Mouse (Mus musculus) thymus, adult 2 months (tissue): ENCODE results near the gene Msantd1. TPM values are rescaled to one million over a fixed set of nuclear protein-coding genes. Genes with fewer than 3 reads are reported as not detected.

Source experiments
- DNase-seq: peaks from one replicate; pipeline ENCODE4 v3.0.0; 2021
- H3K27ac ChIP-seq: fragments of 200-500 bp; 2 replicates; pipeline ENCODE4 v1.5.1; 2012; ENCODE audit warnings: low read length, control low read depth; ENCODE audit not compliant: control insufficient read depth, insufficient read depth
- H3K27me3 ChIP-seq: fragments of 200-500 bp; 2 replicates; pipeline ENCODE4 v1.6.1; 2012; ENCODE audit warnings: mild to moderate bottlenecking, low read length, moderate library complexity, mixed read lengths; ENCODE audit not compliant: control insufficient read depth, insufficient read depth
- H3K36me3 ChIP-seq: fragments of 200-500 bp; 2 replicates; pipeline ENCODE4 v1.6.1; 2012; ENCODE audit warnings: mild to moderate bottlenecking, low read length, moderate library complexity; ENCODE audit not compliant: control insufficient read depth, insufficient read depth
- H3K4me1 ChIP-seq: fragments of 200-500 bp; replicated peaks from 2 replicates; pipeline ENCODE4 v1.6.1; 2012; ENCODE audit warnings: low read length; ENCODE audit not compliant: control insufficient read depth, insufficient read depth
- H3K4me3 ChIP-seq: fragments of 200-500 bp; 2 replicates; pipeline ENCODE4 v1.5.1; 2012; ENCODE audit warnings: mild to moderate bottlenecking, low read length, control low read depth, moderate library complexity; ENCODE audit not compliant: control insufficient read depth, insufficient read depth
- CTCF ChIP-seq: fragments of 200-500 bp; IDR thresholded peaks from 2 replicates; pipeline ENCODE4 v1.5.1; 2012; ENCODE audit warnings: mild to moderate bottlenecking, control low read depth, low read length, moderate library complexity, borderline replicate concordance; ENCODE audit not compliant: control insufficient read depth, poor library complexity, insufficient read depth; ENCODE audit errors: extremely low read depth
- POLR2A ChIP-seq: fragments of 200-500 bp; IDR thresholded peaks from 2 replicates; pipeline ENCODE4 v1.6.1; 2012; ENCODE audit warnings: mild to moderate bottlenecking, low read length, control low read depth, moderate library complexity; ENCODE audit not compliant: control insufficient read depth, poor library complexity, insufficient read depth; ENCODE audit errors: extremely low read depth
- WGBS: fragments of 180-500 bp; shearing (Covaris S2); methylation state at CpG from one replicate; pipeline ENCODE4 v1.1.7; 2018; 5-methylcytosine and 5-hydroxymethylcytosine counted together
- polyA plus RNA-seq: library from polyadenylated mRNA; depleted of rRNA; stranded (reverse); fragments of >200 nt; gene quantifications from 2 replicates; pipeline ENCODE4 v1.2.3, GENCODE M21; 2012

Gene Msantd1
- polyA plus RNA-seq, 1 experiment = 6.5 TPM

DNA sequence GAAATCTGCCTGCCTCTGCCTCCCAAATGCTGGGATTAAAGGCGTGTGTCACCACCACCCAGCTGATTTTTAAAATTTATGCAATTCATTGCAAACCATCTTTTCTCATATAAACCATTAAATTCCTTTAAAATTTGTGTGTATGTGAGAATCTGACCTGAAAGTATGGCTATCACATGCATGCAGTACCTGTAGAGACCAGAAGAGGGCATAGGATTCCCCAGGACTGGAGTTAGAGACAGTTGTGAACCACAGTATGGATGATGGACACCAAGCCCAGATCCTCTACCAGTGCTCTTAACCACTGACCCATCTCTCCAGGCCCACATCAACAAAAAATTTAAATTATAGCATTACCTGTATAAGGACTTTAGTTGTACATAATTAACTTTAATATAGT is 25.6 kb downstream of the Msantd1 start:
- no peak overlapping the region for H3K27ac ChIP-seq
- H3K4me1 ChIP-seq = no peaks in the 10 kb centered on the region
- no peak for DNase-seq
- H3K27me3 ChIP-seq = no peaks in the 10 kb centered on the region
- WGBS = 100% methylated on average over 1 of the region's 1 CpGs
- H3K4me3 ChIP-seq = no peak overlapping the region
- H3K36me3 ChIP-seq = no peaks in the 10 kb centered on the region
- TF ChIP-seq CTCF (no peak), POLR2A (no peak)

- Histone ChIP-seq H3K36me3 (no peaks in the 10 kb centered on the region), H3K4me1 (peaks cover 8% of the 10 kb centered on the region), H3K27me3 (no peaks in the 10 kb centered on the region), H3K4me3 (no peak overlapping the region), H3K27ac (no peak overlapping the region)
- TF ChIP-seq CTCF (no peak), POLR2A (no peak)
- 91% methylated on average over 10 of the region's 10 CpGs for WGBS
- DNase-seq = no peak
Observed at GRCm38 (mm10) chr5:34941710-34942470, 34.1 kb downstream of the Msantd1 start.

DNA sequence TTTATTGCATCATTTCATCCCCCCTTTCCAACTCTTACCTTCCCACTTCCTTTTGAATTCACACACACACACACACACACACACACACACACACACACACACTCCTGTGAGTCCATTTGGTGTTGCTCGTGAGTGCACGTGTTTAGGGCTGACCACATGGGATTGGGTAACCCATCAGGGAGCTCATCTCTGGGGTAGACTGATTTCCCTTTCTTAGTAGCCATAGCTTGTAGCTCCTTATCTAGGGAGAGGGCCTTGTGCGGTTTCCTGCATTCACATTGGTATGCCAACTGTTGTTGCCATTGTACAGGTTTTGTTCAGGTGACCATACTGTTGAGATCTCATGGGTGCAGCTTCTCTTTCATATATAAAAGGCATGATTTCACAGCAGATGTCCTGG is 35.6 kb downstream of the Msantd1 start:
- H3K4me3 ChIP-seq = no peak overlapping the region
- DNase-seq = no peak
- H3K36me3 ChIP-seq = no peaks in the 10 kb centered on the region
- peaks cover 8% of the 10 kb centered on the region for H3K4me1 ChIP-seq
- H3K27ac ChIP-seq = no peak overlapping the region
- H3K27me3 ChIP-seq = no peaks in the 10 kb centered on the region
- TF ChIP-seq POLR2A = no peak
- TF ChIP-seq CTCF = no peak
- WGBS = 84% methylated on average over 3 of the region's 3 CpGs

DNA sequence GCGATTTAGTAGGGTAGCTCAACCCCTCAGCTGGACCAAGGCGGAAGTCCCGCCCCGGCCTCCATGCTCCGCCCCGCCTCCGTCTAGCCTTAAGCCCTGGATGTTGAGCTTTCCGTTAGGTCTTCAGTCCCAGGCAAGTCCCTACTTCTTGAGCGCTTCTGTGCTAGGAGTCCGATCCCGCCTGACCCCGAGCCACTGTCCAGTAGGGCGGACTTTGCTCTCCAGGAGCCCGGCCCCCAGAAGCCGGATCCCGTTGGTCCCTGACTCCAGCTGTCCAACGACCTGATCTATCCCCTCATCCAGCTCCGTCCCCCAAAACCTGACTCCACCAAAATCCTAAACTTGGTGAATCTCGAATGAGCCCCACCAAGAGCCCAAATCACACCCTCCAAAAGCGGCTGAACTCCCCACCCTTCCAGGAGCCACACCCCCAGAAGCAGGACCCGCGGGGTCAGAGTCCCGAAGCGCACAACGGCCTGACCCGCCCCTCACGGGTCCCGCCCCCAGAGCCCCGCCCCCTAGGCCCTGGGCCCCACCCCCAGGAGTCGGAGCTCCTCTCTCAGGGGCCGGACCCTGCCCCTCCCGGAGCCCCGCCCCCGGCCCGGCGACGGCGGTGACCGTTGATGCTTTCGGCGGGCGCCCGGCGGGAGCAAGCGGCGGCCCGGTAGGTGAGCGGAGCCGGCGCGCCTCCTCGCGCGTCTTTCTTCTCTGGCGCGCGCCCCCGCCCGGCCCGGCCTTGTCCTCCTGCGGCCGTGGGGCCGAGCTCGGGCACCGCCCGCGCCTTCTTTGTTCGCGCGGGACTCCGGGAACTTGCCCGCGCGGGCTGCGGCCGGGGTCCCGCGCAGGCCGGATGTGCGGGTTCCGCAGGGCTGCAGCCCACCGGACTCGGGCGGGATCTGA is 41.3 kb downstream of the Msantd1 start, which contains the start of gene Rgs12:
Gene Rgs12 (plus strand): TSS at position 585 of the 900 bp plus-strand sequence.
- 1% methylated on average over 84 of the region's 84 CpGs for WGBS
- peaks cover 26% of the 10 kb centered on the region for H3K4me1 ChIP-seq

GRCm38 (mm10) chr5:34949769-34950211 is 42.0 kb downstream of the Msantd1 start:
- H3K27me3 ChIP-seq = no peaks in the 10 kb centered on the region
- no peaks in the 10 kb centered on the region for H3K36me3 ChIP-seq
- DNase-seq = peak; percentile 46
- peaks cover 26% of the 10 kb centered on the region for H3K4me1 ChIP-seq
- WGBS = 4% methylated on average over 12 of the region's 12 CpGs
- H3K4me3 ChIP-seq = peak overlapping the region; percentile 94
- peak overlapping the region; percentile 24; the same call in 1 of the 2 replicates for H3K27ac ChIP-seq
- TF ChIP-seq CTCF (no peak), POLR2A (no peak)

More for the DNA sequence above, 41.3 kb downstream of the Msantd1 start, which contains the start of gene Rgs12:
- Histone ChIP-seq H3K36me3 (no peaks in the 10 kb centered on the region), H3K27me3 (no peaks in the 10 kb centered on the region), H3K4me3 (peak within 1 kb of the TSS; percentile 94), H3K27ac (peak within 1 kb of the TSS; percentile 24; the same call in 1 of the 2 replicates)
- peak; percentile 86 for DNase-seq
- TF ChIP-seq CTCF (no peak), POLR2A (peak; percentile 64; the same call in 1 of the 2 replicates)

GRCm38 (mm10) chr5:34950486-34951160 is 42.8 kb downstream of the Msantd1 start:
- H3K27ac ChIP-seq = no peak overlapping the region
- no peaks in the 10 kb centered on the region for H3K27me3 ChIP-seq
- H3K36me3 ChIP-seq = no peaks in the 10 kb centered on the region
- H3K4me3 ChIP-seq = no peak overlapping the region
- TF ChIP-seq CTCF (no peak), POLR2A (no peak)
- DNase-seq = no peak
- WGBS = 81% methylated on average over 6 of the region's 6 CpGs
- H3K4me1 ChIP-seq = peaks cover 26% of the 10 kb centered on the region
